Mouse (Mus musculus) liver, postnatal 0 days (tissue): ENCODE results near the gene Bcar3.

Experiments
- CTCF ChIP-seq: sonication (generic); IDR thresholded peaks from 2 replicates; pipeline ENCODE4 v1.5.1; 2016; ENCODE audit warnings: antibody characterized with exemption, low read depth
- EP300 ChIP-seq: IDR thresholded peaks from 2 replicates; pipeline ENCODE4 v1.6.1; 2016; ENCODE audit warnings: antibody characterized with exemption, low read depth, mild to moderate bottlenecking

GRCm38 (mm10) chr3:122538851-122539250, 244.9 kb downstream of the Bcar3 start:
- TF ChIP-seq CTCF = no peak
- no peak for TF ChIP-seq EP300
